Mouse (Mus musculus) hindbrain, embryonic 16.5 days (tissue): ENCODE measurements at regions not wholly inside any gene's neighbourhood (a gene's known extent, or its start where the extent isn't known, plus 50 kb on each side); places are given as distances from the start of the nearest gene placed in this dataset.

Experiments used
- ATAC-seq: fragments of 200-750 bp; cut with Nextera tagmentation; 2 replicates; pipeline ENCODE4 v1.8.0; 2017; ENCODE audit warnings: moderate TSS enrichment, moderate library complexity
- H3K27ac ChIP-seq: fragments of 300-500 bp; sonication (generic); 2 replicates; pipeline ENCODE4 v1.5.1; 2014; ENCODE audit warnings: low read depth, mild to moderate bottlenecking, control low read depth, low read length, moderate library complexity
- H3K27me3 ChIP-seq: fragments of 300-500 bp; sonication (generic); replicated peaks from 2 replicates; pipeline ENCODE4 v1.6.1; 2014; ENCODE audit warnings: low read length; ENCODE audit not compliant: control insufficient read depth, insufficient read depth
- H3K36me3 ChIP-seq: fragments of 300-500 bp; sonication (generic); 2 replicates; pipeline ENCODE4 v1.6.1; 2014; ENCODE audit warnings: mild to moderate bottlenecking, low read length, moderate library complexity, mixed read lengths; ENCODE audit not compliant: control insufficient read depth, insufficient read depth
- H3K4me1 ChIP-seq: fragments of 300-500 bp; sonication (generic); 2 replicates; pipeline ENCODE4 v1.6.1; 2014; ENCODE audit warnings: low read depth, low read length; ENCODE audit not compliant: control insufficient read depth, insufficient read depth
- H3K4me2 ChIP-seq: fragments of 300-500 bp; sonication (generic); 2 replicates; pipeline ENCODE4 v1.6.1; 2014; ENCODE audit warnings: mild to moderate bottlenecking, low read length, control low read depth, moderate library complexity
- H3K4me3 ChIP-seq: fragments of 300-500 bp; sonication (generic); 2 replicates; pipeline ENCODE4 v1.5.1; 2014; ENCODE audit warnings: mild to moderate bottlenecking, low read length, control low read depth, moderate library complexity
- H3K9ac ChIP-seq: fragments of 300-500 bp; sonication (generic); 2 replicates; pipeline ENCODE4 v1.6.1; 2014; ENCODE audit warnings: low read depth, mild to moderate bottlenecking, control low read depth, low read length, moderate library complexity
- H3K9me3 ChIP-seq: fragments of 300-500 bp; sonication (generic); 2 replicates; pipeline ENCODE4 v1.6.1; 2014; ENCODE audit warnings: mild to moderate bottlenecking, low read length, moderate library complexity; ENCODE audit not compliant: control insufficient read depth
- WGBS: fragments of 180-500 bp; shearing (Covaris S2); extraction: QIAGEN DNeasy Blood & Tissue Kit; methylation state at CpG from one replicate; pipeline ENCODE4 v1.1.7; 2014; 5-methylcytosine and 5-hydroxymethylcytosine counted together

DNA sequence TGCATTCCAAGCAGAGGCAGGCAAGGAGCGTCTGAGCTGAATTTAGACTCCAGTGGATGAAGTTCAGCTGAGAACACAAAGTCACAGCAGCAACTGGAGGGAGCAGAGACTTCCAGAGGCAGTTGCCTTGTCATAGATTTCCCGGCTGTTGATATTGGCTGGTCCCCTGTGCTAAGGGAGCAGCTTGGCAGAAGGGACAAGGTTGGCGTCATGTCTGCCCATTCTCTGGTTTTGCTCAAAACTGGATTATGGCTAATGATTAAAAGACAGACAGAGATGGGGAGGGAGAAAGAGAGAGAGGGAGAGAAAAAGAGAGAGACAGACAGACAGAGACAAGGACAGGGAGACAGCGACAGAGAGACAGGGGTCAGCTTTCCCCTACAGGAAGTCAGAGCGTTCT lies 169.0 kb upstream of the Ift57 start:
- H3K27ac ChIP-seq, result no peak overlapping the region
- H3K27me3 ChIP-seq, result no peaks in the 10 kb centered on the region
- H3K4me1 ChIP-seq, result 0 out of 2 replicates have a peak, but pooled peaks cover 3% of the 10 kb centered on the region
- H3K4me2 ChIP-seq, result no peak overlapping the region
- 83% methylated on average over 5 of the region's 5 CpGs for WGBS
- no peaks in the 10 kb centered on the region for H3K9me3 ChIP-seq
- no peaks in the 10 kb centered on the region for H3K36me3 ChIP-seq
- ATAC-seq, result no peak
- no peak overlapping the region for H3K4me3 ChIP-seq
- H3K9ac ChIP-seq, result no peak overlapping the region

DNA sequence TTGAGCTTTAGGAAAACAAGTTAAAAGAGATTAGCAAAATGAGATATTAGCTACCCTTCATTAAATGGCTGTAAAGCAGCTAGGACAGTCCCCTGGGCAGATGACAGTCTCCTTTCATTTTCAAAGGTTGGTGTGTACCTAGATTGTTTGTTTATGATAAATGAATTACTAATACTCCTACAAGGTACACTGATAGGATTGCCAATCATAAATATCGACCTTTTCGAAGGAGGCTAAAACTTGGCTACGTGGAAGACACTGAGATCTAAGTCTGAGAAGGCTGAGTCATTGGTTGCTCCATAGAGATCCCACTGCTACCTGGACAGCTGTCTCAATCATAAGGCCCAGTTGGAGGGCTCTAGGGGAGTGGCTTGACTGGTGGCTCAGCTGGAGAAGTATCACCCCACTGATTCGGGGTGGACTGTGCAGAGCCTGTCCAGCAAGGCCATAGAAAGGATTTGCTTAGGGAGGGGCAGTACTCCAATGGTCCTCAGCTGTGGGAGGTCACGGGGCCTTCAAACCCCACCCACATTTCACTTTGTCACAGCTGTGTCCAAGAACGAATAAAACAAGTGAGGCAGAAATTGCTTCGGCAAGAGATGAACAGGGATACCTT lies 166.9 kb upstream of the Ift57 start:
- no peaks in the 10 kb centered on the region for H3K36me3 ChIP-seq
- peak; percentile 37 for ATAC-seq
- H3K4me3 ChIP-seq, result no peak overlapping the region
- H3K4me2 ChIP-seq, result no peak overlapping the region
- H3K4me1 ChIP-seq, result 0 out of 2 replicates have a peak, but pooled peaks cover 3% of the 10 kb centered on the region
- H3K9me3 ChIP-seq, result no peaks in the 10 kb centered on the region
- no peak overlapping the region for H3K9ac ChIP-seq
- 65% methylated on average over 7 of the region's 7 CpGs for WGBS
- H3K27me3 ChIP-seq, result no peaks in the 10 kb centered on the region
- H3K27ac ChIP-seq, result no peak overlapping the region

DNA sequence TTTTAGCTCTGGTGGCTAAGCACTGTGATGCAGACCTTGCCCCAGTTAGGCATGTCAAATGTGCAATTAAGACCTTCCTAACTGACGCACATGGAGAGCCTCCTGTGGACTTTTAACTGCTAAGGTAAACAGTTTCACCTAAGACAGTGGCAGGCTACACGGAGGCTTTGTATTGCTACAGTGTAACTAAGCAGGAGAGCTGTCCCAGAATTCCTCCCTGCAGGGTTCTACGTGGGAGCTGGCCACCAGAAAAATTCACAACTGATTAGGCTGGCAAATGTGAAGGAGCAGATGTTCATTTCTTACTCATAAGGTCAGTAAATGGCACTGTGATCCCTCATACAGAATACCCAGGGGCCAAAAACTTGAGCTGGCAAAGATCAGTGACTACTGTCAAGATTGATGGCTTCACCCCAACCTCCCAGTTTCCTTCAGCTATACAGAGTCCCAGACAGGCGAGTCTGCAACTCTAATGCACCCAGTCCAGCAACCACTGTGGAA lies 165.5 kb upstream of the Ift57 start:
- Histone ChIP-seq H3K4me3 (no peak overlapping the region), H3K27ac (no peak overlapping the region), H3K9me3 (no peaks in the 10 kb centered on the region), H3K9ac (no peak overlapping the region), H3K4me1 (0 out of 2 replicates have a peak, but pooled peaks cover 3% of the 10 kb centered on the region), H3K36me3 (no peaks in the 10 kb centered on the region), H3K27me3 (no peaks in the 10 kb centered on the region), H3K4me2 (no peak overlapping the region)
- ATAC-seq, result peak; percentile 83
- 43% methylated on average over 4 of the region's 4 CpGs for WGBS

DNA sequence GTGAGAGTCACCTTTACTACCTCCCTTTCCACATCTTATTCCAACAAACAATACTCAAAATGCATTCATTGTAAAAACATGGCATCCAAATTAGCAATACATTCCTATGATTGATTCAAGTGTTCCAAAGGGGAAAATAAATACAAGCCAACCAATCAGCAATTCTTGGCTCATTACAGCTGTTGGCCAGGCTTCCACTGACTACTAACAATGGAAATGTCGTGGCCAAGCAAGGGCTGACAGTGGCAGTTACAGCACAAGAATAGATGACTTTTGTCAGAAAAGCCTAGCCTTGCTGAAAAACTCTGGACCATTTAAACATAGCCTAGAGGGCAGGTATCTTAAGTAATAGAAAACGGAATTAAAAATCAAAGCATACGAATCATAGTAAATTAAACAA lies 148.8 kb upstream of the Ift57 start:
- Histone ChIP-seq H3K4me1 (no peaks in the 10 kb centered on the region), H3K9me3 (no peaks in the 10 kb centered on the region), H3K4me2 (no peak overlapping the region), H3K4me3 (no peak overlapping the region), H3K27ac (no peak overlapping the region), H3K36me3 (no peaks in the 10 kb centered on the region), H3K27me3 (no peaks in the 10 kb centered on the region), H3K9ac (no peak overlapping the region)
- no peak for ATAC-seq
- WGBS, result 63% methylated on average over 3 of the region's 3 CpGs

DNA sequence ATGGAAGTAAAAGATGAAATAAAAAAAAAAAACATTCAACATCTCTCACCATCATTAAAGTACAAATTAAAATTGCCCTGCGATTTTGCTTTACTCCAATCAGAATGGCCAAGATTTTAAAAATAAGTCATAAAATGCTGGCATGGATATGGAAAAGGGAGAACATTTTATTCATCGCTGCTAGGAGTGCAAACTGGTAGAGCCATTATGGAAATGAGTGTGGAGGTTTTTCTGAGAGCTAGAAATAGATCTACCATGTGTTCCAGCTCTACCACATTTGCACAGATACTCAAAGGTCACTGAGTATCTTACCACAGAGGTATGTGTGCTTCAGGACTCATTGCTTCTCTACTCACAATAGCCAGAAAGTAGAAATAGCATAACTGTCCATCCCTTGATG lies 129.0 kb upstream of the Ift57 start:
- no peaks in the 10 kb centered on the region for H3K27me3 ChIP-seq
- no peak overlapping the region for H3K27ac ChIP-seq
- H3K4me2 ChIP-seq, result no peak overlapping the region
- ATAC-seq, result no peak
- H3K36me3 ChIP-seq, result no peaks in the 10 kb centered on the region
- WGBS, result 96% methylated on average over 2 of the region's 2 CpGs
- no peaks in the 10 kb centered on the region for H3K4me1 ChIP-seq
- H3K4me3 ChIP-seq, result no peak overlapping the region
- no peaks in the 10 kb centered on the region for H3K9me3 ChIP-seq
- H3K9ac ChIP-seq, result no peak overlapping the region

DNA sequence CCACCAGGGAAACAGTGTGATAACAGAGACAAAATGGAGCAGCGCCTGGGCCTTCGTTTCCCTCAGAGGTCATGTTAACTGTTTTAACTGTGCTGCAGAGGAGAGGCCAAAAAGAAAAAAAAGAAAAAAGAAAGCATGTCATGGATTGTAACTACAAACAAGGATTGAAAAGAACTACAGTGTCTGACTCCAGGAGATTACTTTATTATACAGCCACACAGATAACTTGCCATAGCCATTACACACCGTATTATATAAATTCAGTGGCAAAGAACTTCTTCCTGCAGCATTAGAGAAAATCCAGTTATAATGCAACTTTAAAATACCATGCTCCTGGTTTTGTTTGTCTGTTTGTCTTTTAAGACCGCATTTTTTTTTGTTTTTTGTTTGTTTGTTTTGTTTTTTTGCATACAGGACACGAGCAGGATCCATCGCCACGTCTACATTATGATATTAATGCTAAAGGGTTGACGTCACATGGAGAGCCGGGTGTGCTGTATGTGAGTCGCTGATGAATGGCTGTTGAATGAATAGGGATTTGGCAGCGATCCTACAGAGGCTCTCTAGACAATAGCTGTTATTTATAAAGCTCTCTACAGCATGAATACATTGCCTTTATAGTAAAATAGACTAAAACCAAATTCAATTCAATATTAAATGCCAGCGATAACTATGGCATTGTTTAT lies 126.4 kb upstream of the Ift57 start:
- 31% methylated on average over 12 of the region's 12 CpGs for WGBS
- Histone ChIP-seq H3K27me3 (no peaks in the 10 kb centered on the region), H3K4me1 (no peaks in the 10 kb centered on the region), H3K9ac (no peak overlapping the region), H3K9me3 (no peaks in the 10 kb centered on the region), H3K36me3 (no peaks in the 10 kb centered on the region), H3K27ac (no peak overlapping the region), H3K4me2 (peak overlapping the region; percentile 24; the same call in 1 of the 2 replicates), H3K4me3 (no peak overlapping the region)
- peak; percentile 89 for ATAC-seq

DNA sequence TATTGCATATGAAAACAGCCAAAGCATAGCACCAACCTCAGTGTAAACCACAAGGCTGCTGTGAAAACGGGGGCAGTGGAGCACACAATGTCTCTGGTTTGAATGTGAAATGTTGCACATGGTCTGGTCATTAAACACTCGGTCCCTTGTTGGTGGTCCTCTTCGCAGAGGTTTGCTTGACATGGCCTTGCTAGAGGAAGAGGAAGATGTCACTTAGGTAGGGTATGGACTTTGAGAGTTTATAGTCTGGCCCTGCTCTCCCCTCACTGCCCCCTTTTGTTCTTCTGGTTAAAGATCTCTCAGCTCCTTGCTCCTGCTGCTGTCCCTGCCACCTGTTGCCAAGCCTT lies 125.9 kb upstream of the Ift57 start:
- Histone ChIP-seq H3K4me2 (peak overlapping the region; percentile 24; the same call in 1 of the 2 replicates), H3K36me3 (no peaks in the 10 kb centered on the region), H3K9me3 (no peaks in the 10 kb centered on the region), H3K9ac (no peak overlapping the region), H3K4me3 (no peak overlapping the region), H3K4me1 (no peaks in the 10 kb centered on the region), H3K27me3 (no peaks in the 10 kb centered on the region), H3K27ac (no peak overlapping the region)
- ATAC-seq, result peak; percentile 67
- whole genome bisulfite sequencing, result 48% methylated on average over 3 of the region's 3 CpGs

DNA sequence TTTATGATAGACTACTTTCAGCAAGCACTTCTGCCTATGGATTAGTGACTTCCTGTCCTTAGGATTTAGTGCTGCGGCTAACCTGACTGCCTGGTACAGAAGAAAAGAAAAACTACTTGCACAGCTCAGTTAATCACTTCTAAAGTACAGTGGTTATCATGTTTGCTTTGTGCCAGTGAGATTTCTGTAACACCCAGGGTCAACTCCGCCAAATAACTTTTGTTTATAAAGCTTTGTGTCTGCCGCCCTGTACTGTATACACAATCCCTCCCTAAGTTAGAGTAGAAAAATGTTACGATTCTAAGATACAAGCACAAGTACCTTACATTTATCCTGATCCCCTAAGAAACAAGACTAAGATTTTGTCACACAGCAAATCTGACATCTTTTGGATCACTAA lies 120.1 kb upstream of the Ift57 start:
- Histone ChIP-seq H3K36me3 (no peaks in the 10 kb centered on the region), H3K4me3 (no peak overlapping the region), H3K27ac (no peak overlapping the region), H3K4me1 (no peaks in the 10 kb centered on the region), H3K4me2 (no peak overlapping the region), H3K9ac (no peak overlapping the region), H3K27me3 (no peaks in the 10 kb centered on the region), H3K9me3 (no peaks in the 10 kb centered on the region)
- 84% methylated on average over 4 of the region's 4 CpGs for WGBS
- no peak for ATAC-seq

DNA sequence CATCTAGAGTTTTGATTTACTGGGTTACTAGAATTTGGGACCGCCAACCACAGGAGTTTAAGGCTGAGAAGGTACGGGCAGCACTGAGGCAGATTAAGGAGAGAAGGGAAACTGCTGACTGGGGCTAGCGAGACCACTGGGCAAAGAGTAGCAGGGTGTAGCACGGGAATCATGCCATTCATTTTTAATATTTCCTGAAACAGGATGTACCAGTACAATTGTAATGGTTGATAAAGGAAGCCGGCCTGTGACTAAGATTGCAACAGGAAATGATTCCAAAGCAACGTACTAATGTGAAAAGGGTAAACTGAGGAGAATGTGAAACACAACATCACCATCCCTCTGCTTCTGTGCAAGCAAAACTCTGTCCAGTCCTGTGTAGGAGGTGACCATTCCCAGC lies 118.3 kb upstream of the Ift57 start:
- Histone ChIP-seq H3K36me3 (no peaks in the 10 kb centered on the region), H3K27me3 (no peaks in the 10 kb centered on the region), H3K27ac (no peak overlapping the region), H3K4me3 (no peak overlapping the region), H3K4me2 (no peak overlapping the region), H3K4me1 (no peaks in the 10 kb centered on the region), H3K9ac (no peak overlapping the region), H3K9me3 (no peaks in the 10 kb centered on the region)
- 92% methylated on average over 6 of the region's 6 CpGs for WGBS
- no peak for ATAC-seq
